Mouse (Mus musculus) MEL (cell line): ENCODE results near the gene Asrgl1. TPM values are rescaled to one million over a fixed set of nuclear protein-coding genes. Genes with fewer than 3 reads are reported as not detected.

Experiments
- DNase-seq: peaks from one replicate; pipeline ENCODE4 v3.0.0; 2011; ENCODE audit warnings: low read depth, low spot score
- H3K27ac ChIP-seq: 2 replicates; pipeline ENCODE4 v1.5.1; 2012; ENCODE audit warnings: low read depth, mild to moderate bottlenecking, control low read depth, low read length, moderate library complexity; ENCODE audit not compliant: control insufficient read depth
- H3K27me3 ChIP-seq, 2 experiments: fragments of 150-350 bp in 1 of 2; sonication (generic) in 1 of 2; 2 replicates each; pipeline ENCODE4 v1.6.1; 2012; ENCODE audit warnings: low read length in 2 of 2, mild to moderate bottlenecking in 2 of 2, improper control_type of control experiment in 1 of 2, moderate library complexity in 1 of 2; ENCODE audit not compliant: insufficient read depth in 2 of 2, control insufficient read depth in 1 of 2
- H3K36me3 ChIP-seq, 2 experiments: 2 replicates each; pipeline ENCODE4 v1.6.1; 2012 to 2014; ENCODE audit warnings: low read length in 2 of 2, improper control_type of control experiment in 1 of 2, inconsistent platforms in 1 of 2, mild to moderate bottlenecking in 1 of 2; ENCODE audit not compliant: insufficient read depth in 2 of 2, control insufficient read depth in 1 of 2
- H3K4me1 ChIP-seq, 2 experiments: fragments of 150-350 bp in 1 of 2; sonication (generic) in 1 of 2; 2 replicates each; pipeline ENCODE4 v1.6.1; 2012; ENCODE audit warnings: low read length in 2 of 2, improper control_type of control experiment in 1 of 2, mild to moderate bottlenecking in 1 of 2; ENCODE audit not compliant: insufficient read depth in 2 of 2, control insufficient read depth in 1 of 2
- H3K4me3 ChIP-seq, 2 experiments: fragments of 150-350 bp in 1 of 2; sonication (generic) in 1 of 2; 2 replicates each; pipeline ENCODE4 v1.5.1; 2012; ENCODE audit warnings: low read depth in 2 of 2, low read length in 2 of 2, mild to moderate bottlenecking in 2 of 2, moderate library complexity in 2 of 2, control low read depth in 1 of 2, improper control_type of control experiment in 1 of 2; ENCODE audit not compliant: control insufficient read depth in 1 of 2, insufficient read depth in 1 of 2
- H3K79me2 ChIP-seq: 2 replicates; pipeline ENCODE4 v1.6.1; 2012; ENCODE audit warnings: mild to moderate bottlenecking, low read length, moderate library complexity; ENCODE audit not compliant: control insufficient read depth, poor library complexity, insufficient read depth
- H3K9ac ChIP-seq: 2 replicates; pipeline ENCODE4 v1.6.1; 2012; ENCODE audit warnings: low read depth, mild to moderate bottlenecking, control low read depth, low read length, moderate library complexity; ENCODE audit not compliant: control insufficient read depth, poor library complexity, severe bottlenecking
- H3K9me3 ChIP-seq: fragments of 150-350 bp; sonication (generic); replicated peaks from 2 replicates; pipeline ENCODE4 v1.6.1; 2012; ENCODE audit warnings: mild to moderate bottlenecking, low read length, improper control_type of control experiment, moderate library complexity; ENCODE audit not compliant: insufficient read depth
- BHLHE40 ChIP-seq: IDR thresholded peaks from 2 replicates; pipeline ENCODE4 v1.6.1; 2012; ENCODE audit warnings: low read depth, mild to moderate bottlenecking, inconsistent platforms, low read length, improper control_type of control experiment, borderline replicate concordance
- CHD2 ChIP-seq: IDR thresholded peaks from 2 replicates; pipeline ENCODE4 v1.6.1; 2011; ENCODE audit warnings: low read length, improper control_type of control experiment
- EP300 ChIP-seq, 2 experiments: IDR thresholded peaks; 2 replicates each; pipeline ENCODE4 v1.6.1; 2011; ENCODE audit warnings: improper control_type of control experiment in 2 of 2, low read length in 2 of 2, low read depth in 1 of 2, mild to moderate bottlenecking in 1 of 2
- ETS1 ChIP-seq: IDR thresholded peaks from 2 replicates; pipeline ENCODE4 v1.6.1; 2012; ENCODE audit warnings: low read depth, mild to moderate bottlenecking, inconsistent platforms, low read length, improper control_type of control experiment, moderate library complexity
- GATA1 ChIP-seq: IDR thresholded peaks from 2 replicates; pipeline ENCODE4 v1.6.1; 2011; ENCODE audit warnings: low read depth, low read length, improper control_type of control experiment
- MAX ChIP-seq: IDR thresholded peaks from 2 replicates; pipeline ENCODE4 v1.6.1; 2011; ENCODE audit warnings: low read length, improper control_type of control experiment
- MAZ ChIP-seq: IDR thresholded peaks from 2 replicates; pipeline ENCODE4 v1.6.1; 2012; ENCODE audit warnings: low read depth, mild to moderate bottlenecking, inconsistent platforms, low read length, improper control_type of control experiment
- MEF2A ChIP-seq: IDR thresholded peaks from 2 replicates; pipeline ENCODE4 v1.6.1; 2014; ENCODE audit warnings: low read depth, mild to moderate bottlenecking, inconsistent platforms, low read length, improper control_type of control experiment; ENCODE audit not compliant: poor library complexity, insufficient replicate concordance, severe bottlenecking; ENCODE audit errors: extremely low read depth
- MXI1 ChIP-seq: IDR thresholded peaks from 2 replicates; pipeline ENCODE4 v1.6.1; 2011; ENCODE audit warnings: mild to moderate bottlenecking, low read depth, low read length, improper control_type of control experiment
- MYB ChIP-seq: IDR thresholded peaks from 2 replicates; pipeline ENCODE4 v1.6.1; 2011; ENCODE audit warnings: mild to moderate bottlenecking, low read depth, low read length, improper control_type of control experiment
- NELFE ChIP-seq: IDR thresholded peaks from 2 replicates; pipeline ENCODE4 v1.6.1; 2011; ENCODE audit warnings: low read depth, low read length, improper control_type of control experiment
- POLR2A ChIP-seq, 2 experiments: IDR thresholded peaks; 2 replicates each; pipeline ENCODE4 v1.6.1; 2011 to 2012; ENCODE audit warnings: low read length in 2 of 2, mild to moderate bottlenecking in 2 of 2, control low read depth in 1 of 2, improper control_type of control experiment in 1 of 2, low read depth in 1 of 2, moderate library complexity in 1 of 2; ENCODE audit not compliant: control insufficient read depth in 1 of 2, insufficient read depth in 1 of 2, poor library complexity in 1 of 2
- POLR2AphosphoS5 ChIP-seq: IDR thresholded peaks from 2 replicates; pipeline ENCODE4 v1.6.1; 2012; ENCODE audit warnings: low read depth, borderline replicate concordance, mild to moderate bottlenecking, inconsistent platforms, low read length, moderate library complexity, mixed read lengths
- RAD21 ChIP-seq: IDR thresholded peaks from 2 replicates; pipeline ENCODE4 v1.6.1; 2011; ENCODE audit warnings: mild to moderate bottlenecking, low read depth, low read length, improper control_type of control experiment
- SMC3 ChIP-seq: IDR thresholded peaks from 2 replicates; pipeline ENCODE4 v1.6.1; 2011; ENCODE audit warnings: low read depth, low read length, improper control_type of control experiment
- TAL1 ChIP-seq: IDR thresholded peaks from 2 replicates; pipeline ENCODE4 v1.6.1; 2012; ENCODE audit warnings: mild to moderate bottlenecking, inconsistent platforms, low read length, moderate library complexity, mixed read lengths
- TBP ChIP-seq: IDR thresholded peaks from 2 replicates; pipeline ENCODE4 v1.8.0; 2011; ENCODE audit warnings: low read depth, low read length, improper control_type of control experiment
- TCF12 ChIP-seq: IDR thresholded peaks from 2 replicates; pipeline ENCODE4 v1.6.1; 2014; ENCODE audit warnings: low read depth, mild to moderate bottlenecking, inconsistent platforms, low read length, improper control_type of control experiment, moderate library complexity
- ZC3H11A ChIP-seq: IDR thresholded peaks from 2 replicates; pipeline ENCODE4 v1.6.1; 2012; ENCODE audit warnings: low read depth, mild to moderate bottlenecking, inconsistent platforms, low read length, improper control_type of control experiment
- ZKSCAN1 ChIP-seq: IDR thresholded peaks from 2 replicates; pipeline ENCODE4 v1.6.1; 2012; ENCODE audit warnings: low read depth, mild to moderate bottlenecking, inconsistent platforms, low read length, improper control_type of control experiment, moderate library complexity
- ZNF384 ChIP-seq: IDR thresholded peaks from 2 replicates; pipeline ENCODE4 v1.6.1; 2012; ENCODE audit warnings: low read depth, mild to moderate bottlenecking, inconsistent platforms, low read length, improper control_type of control experiment
- polyA plus RNA-seq, 2 experiments: library from polyadenylated mRNA; stranded (reverse) in 1 of 2; unstranded in 1 of 2; fragments of >175 nt in 1 of 2; fragments of >200 nt in 1 of 2; gene quantifications; 2 replicates each; pipeline versions ENCODE4 v1.2.1 to v1.2.4; 2012; ENCODE audit warnings: low replicate concordance in 2 of 2, low read depth in 1 of 2; ENCODE audit not compliant: insufficient read length in 2 of 2, insufficient read depth in 1 of 2, missing spikeins in 1 of 2
- total RNA-seq: library from RNA; depleted of rRNA; stranded (reverse); fragments of 300-350 nt; gene quantifications from 2 replicates; pipeline ENCODE4 v1.2.3, GENCODE M21; 2012

The Asrgl1 gene
- total and polyA plus RNA-seq, 3 experiments: 24.5 to 63.9 TPM; not detected in 1

GRCm38 (mm10) chr19:9119655-9120425 is 15.6 kb downstream of the Asrgl1 start:
- TF ChIP-seq POLR2AphosphoS5 (no peak), MEF2A (no peak), MYB (no peak), POLR2A (IDR thresholded peaks at IDR 0.05; ENCODE audit: control insufficient read depth in 1 of 2, insufficient read depth in 1 of 2, low read depth in 1 of 2, low read length in 2 of 2, poor library complexity in 1 of 2) (no peak), CHD2 (no peak), ZNF384 (no peak), BHLHE40 (no peak), RAD21 (no peak), MXI1 (no peak), ZC3H11A (no peak), SMC3 (no peak)
- H3K27me3 ChIP-seq: no peaks in the 10 kb centered on the region
- H3K79me2 ChIP-seq: no peaks in the 10 kb centered on the region
- no peak for DNase-seq
- H3K4me1 ChIP-seq: no peaks in the 10 kb centered on the region
- H3K27ac ChIP-seq: no peak overlapping the region
- H3K9ac ChIP-seq: no peak overlapping the region
- H3K36me3 ChIP-seq: peaks cover 0 to under 1% of the 10 kb centered on the region in 2 experiments; a peak in 1 of 4 replicates
- no peaks in the 10 kb centered on the region for H3K9me3 ChIP-seq
- H3K4me3 ChIP-seq: no peak overlapping the region

GRCm38 (mm10) chr19:9117275-9117674 is 18.2 kb downstream of the Asrgl1 start:
- H3K9me3 ChIP-seq: no peaks in the 10 kb centered on the region
- no peaks in the 10 kb centered on the region for H3K27me3 ChIP-seq
- no peak overlapping the region for H3K9ac ChIP-seq
- H3K4me1 ChIP-seq: no peaks in the 10 kb centered on the region
- H3K4me3 ChIP-seq: no peak overlapping the region
- no peak for TF ChIP-seq ETS1
- no peak for TF ChIP-seq MXI1
- TF ChIP-seq POLR2AphosphoS5: no peak
- TF ChIP-seq MAZ: no peak
- TF ChIP-seq TAL1: no peak
- TF ChIP-seq POLR2A (IDR thresholded peaks at IDR 0.05; ENCODE audit: control insufficient read depth in 1 of 2, insufficient read depth in 1 of 2, low read depth in 1 of 2, low read length in 2 of 2, poor library complexity in 1 of 2): no peak
- TF ChIP-seq SMC3: no peak
- TF ChIP-seq BHLHE40: no peak
- no peak for TF ChIP-seq ZKSCAN1
- TF ChIP-seq MAX: no peak
- TF ChIP-seq TCF12: no peak
- no peak for TF ChIP-seq GATA1
- no peak for TF ChIP-seq NELFE
- TF ChIP-seq TBP: no peak
- no peak for TF ChIP-seq EP300 (IDR thresholded peaks at IDR 0.05; ENCODE audit: low read depth in 1 of 2, low read length in 2 of 2)
- TF ChIP-seq, all 39 proteins: peak for 0
- DNase-seq: no peak
- Histone ChIP-seq H3K27ac (no peak overlapping the region), H3K36me3 (peaks cover 0 to 2% of the 10 kb centered on the region in 2 experiments; a peak in 2 of 4 replicates), H3K79me2 (no peaks in the 10 kb centered on the region)
